Mouse (Mus musculus) embryo, embryonic 11.5 days (tissue): ENCODE data around the gene Mcur1.

Experiments
- DNase-seq: peaks from one replicate; pipeline ENCODE4 v3.0.0-alpha.2; 2012; ENCODE audit warnings: low read depth, low spot score

Gene Mcur1

GRCm38 (mm10) chr13:43559711-43560457, at the start of gene Mcur1:
Mcur1 (minus strand) TSS chr13:43560191.
- DNase-seq, result peak; percentile 89

- DNase-seq, result no peak
Observed at GRCm38 (mm10) chr13:43608854-43609253, 48.9 kb upstream of the Mcur1 start.

- DNase-seq, result no peak
Observed at GRCm38 (mm10) chr13:43603042-43603441, 43.1 kb upstream of the Mcur1 start.

GRCm38 (mm10) chr13:43602440-43602839, 42.4 kb upstream of the Mcur1 start:
- no peak for DNase-seq

- DNase-seq, result no peak
Observed at GRCm38 (mm10) chr13:43600967-43601366, 41.0 kb upstream of the Mcur1 start.

GRCm38 (mm10) chr13:43595896-43596295, 35.9 kb upstream of the Mcur1 start:
- peak; percentile 35 for DNase-seq

- no peak for DNase-seq
Observed at GRCm38 (mm10) chr13:43592681-43593068, 32.7 kb upstream of the Mcur1 start.

GRCm38 (mm10) chr13:43591828-43592680, 32.1 kb upstream of the Mcur1 start:
- DNase-seq, result no peak

- DNase-seq, result no peak
Observed at GRCm38 (mm10) chr13:43587844-43588840, 28.2 kb upstream of the Mcur1 start.

- DNase-seq, result no peak
Observed at GRCm38 (mm10) chr13:43586966-43587365, 27.0 kb upstream of the Mcur1 start.

GRCm38 (mm10) chr13:43585335-43585734, 25.3 kb upstream of the Mcur1 start:
- DNase-seq, result no peak

GRCm38 (mm10) chr13:43583504-43583903, 23.5 kb upstream of the Mcur1 start:
- no peak for DNase-seq

GRCm38 (mm10) chr13:43582961-43583360, 23.0 kb upstream of the Mcur1 start:
- DNase-seq, result no peak

GRCm38 (mm10) chr13:43580661-43581060, 20.7 kb upstream of the Mcur1 start:
- no peak for DNase-seq

GRCm38 (mm10) chr13:43579740-43580139, 19.7 kb upstream of the Mcur1 start:
- DNase-seq, result peak; percentile 41

- no peak for DNase-seq
Observed at GRCm38 (mm10) chr13:43577766-43578165, 17.8 kb upstream of the Mcur1 start.

- no peak for DNase-seq
Observed at GRCm38 (mm10) chr13:43577254-43577653, 17.3 kb upstream of the Mcur1 start.

- DNase-seq, result no peak
Observed at GRCm38 (mm10) chr13:43575431-43575830, 15.4 kb upstream of the Mcur1 start.

GRCm38 (mm10) chr13:43573979-43574378, 14.0 kb upstream of the Mcur1 start:
- DNase-seq, result no peak

- no peak for DNase-seq
Observed at GRCm38 (mm10) chr13:43567141-43567891, 7.3 kb upstream of the Mcur1 start.

GRCm38 (mm10) chr13:43566184-43566583, 6.2 kb upstream of the Mcur1 start:
- DNase-seq, result no peak
